In genomic region chr12:15828815-15829398, GRCm38 (mm10) we compare ENCODE assay signal across 14 mouse cellular contexts.
"Had no signal": no experiment of that assay in that cellular context is flagged by ENCODE, and none has a peak within 500 bp of the region (broad histone marks: within the 10 kb centered on the region; RNA-seq: fewer than 3 reads in every experiment).

No protein-coding gene starts in this region.

- H3K36me3 ChIP-seq: kidney, embryonic 15.5 days; limb, embryonic 15.5 days; midbrain, embryonic 10.5 days; neural tube, embryonic 15.5 days; stomach, embryonic 15.5 days had no signal

- H3K4me3 ChIP-seq: kidney, embryonic 15.5 days; limb, embryonic 15.5 days; midbrain, embryonic 10.5 days; myocyte; neural tube, embryonic 15.5 days; stomach, embryonic 15.5 days had no signal

- H3K9ac ChIP-seq: kidney, embryonic 15.5 days; limb, embryonic 15.5 days; liver, embryonic 14.5 days; neural tube, embryonic 15.5 days; stomach, embryonic 15.5 days had no signal

- H3K27ac ChIP-seq: kidney, embryonic 15.5 days; limb, embryonic 15.5 days; liver, embryonic 14.5 days; midbrain, embryonic 10.5 days; neural tube, embryonic 15.5 days; stomach, embryonic 15.5 days had no signal

- DNase-seq: kidney, adult 2 months; kidney, postnatal 14 days; lung, postnatal 4 days; midbrain, embryonic 14.5 days; right cerebral cortex, adult 18-20 months; right cerebral cortex, postnatal 25 days; thymus, postnatal 36 days had no signal

- H3K4me2 ChIP-seq: kidney, embryonic 15.5 days; limb, embryonic 15.5 days; neural tube, embryonic 15.5 days; stomach, embryonic 15.5 days had no signal

- H3K27me3 ChIP-seq: kidney, embryonic 15.5 days; limb, embryonic 15.5 days; neural tube, embryonic 15.5 days; stomach, embryonic 15.5 days had no signal

- H3K4me1 ChIP-seq: kidney, embryonic 15.5 days; limb, embryonic 15.5 days; midbrain, embryonic 10.5 days; neural tube, embryonic 15.5 days; stomach, embryonic 15.5 days had no signal

- H3K9me3 ChIP-seq: kidney, embryonic 15.5 days; limb, embryonic 15.5 days; midbrain, embryonic 10.5 days; neural tube, embryonic 15.5 days; stomach, embryonic 15.5 days had no signal
